Mouse (Mus musculus) embryonic facial prominence, embryonic 14.5 days (tissue): ENCODE results near the gene Sdcbp2. TPM values are rescaled to one million over a fixed set of nuclear protein-coding genes. Genes with fewer than 3 reads are reported as not detected.

Source experiments
- ATAC-seq: fragments of 200-750 bp; cut with Nextera tagmentation; 2 replicates; pipeline ENCODE4 v1.8.0; 2017; ENCODE audit warnings: low read depth, moderate number of reproducible peaks, moderate TSS enrichment
- DNase-seq: peaks from one replicate; pipeline ENCODE4 v3.0.0-alpha.2; 2015; ENCODE audit warnings: low spot score
- H3K27ac ChIP-seq: fragments of 300-500 bp; sonication (generic); replicated peaks from 2 replicates; pipeline ENCODE4 v1.5.1; 2014; ENCODE audit warnings: low read depth, mild to moderate bottlenecking, low read length, moderate library complexity
- H3K27me3 ChIP-seq: fragments of 300-500 bp; sonication (generic); replicated peaks from 2 replicates; pipeline ENCODE4 v1.6.1; 2014; ENCODE audit warnings: low read length; ENCODE audit not compliant: control insufficient read depth, insufficient read depth
- H3K36me3 ChIP-seq: fragments of 300-500 bp; sonication (generic); 2 replicates; pipeline ENCODE4 v1.6.1; 2014; ENCODE audit warnings: low read length, mixed read lengths; ENCODE audit not compliant: control insufficient read depth, insufficient read depth
- H3K4me1 ChIP-seq: fragments of 300-500 bp; sonication (generic); 2 replicates; pipeline ENCODE4 v1.6.1; 2014; ENCODE audit warnings: antibody characterized with exemption, low read length; ENCODE audit not compliant: control insufficient read depth, insufficient read depth
- H3K4me2 ChIP-seq: fragments of 300-500 bp; sonication (generic); 2 replicates; pipeline ENCODE4 v1.6.1; 2014; ENCODE audit warnings: low read depth, mild to moderate bottlenecking, low read length, moderate library complexity, mixed read lengths
- H3K4me3 ChIP-seq: fragments of 300-500 bp; sonication (generic); 2 replicates; pipeline ENCODE4 v1.5.1; 2014; ENCODE audit warnings: low read depth, mild to moderate bottlenecking, low read length
- H3K9ac ChIP-seq: fragments of 300-500 bp; sonication (generic); 2 replicates; pipeline ENCODE4 v1.6.1; 2014; ENCODE audit warnings: low read depth, mild to moderate bottlenecking, low read length, moderate library complexity, mixed read lengths
- H3K9me3 ChIP-seq: fragments of 300-500 bp; sonication (generic); 2 replicates; pipeline ENCODE4 v1.6.1; 2016; ENCODE audit warnings: low read length; ENCODE audit not compliant: control insufficient read depth
- WGBS: fragments of 180-500 bp; shearing (Covaris S2); extraction: QIAGEN DNeasy Blood & Tissue Kit; methylation state at CpG from one replicate; pipeline ENCODE4 v1.1.7; 2014; 5-methylcytosine and 5-hydroxymethylcytosine counted together
- polyA plus RNA-seq: library from polyadenylated mRNA; unstranded; fragments of >200 nt; fragmentation: Nextera tagmentation; extraction: Ambion mirVana; gene quantifications from 2 replicates; pipeline ENCODE4 v1.2.1, GENCODE M21; 2014

Gene Sdcbp2
- polyA plus RNA-seq, 1 experiment from 2014 or later: 1.5 TPM

GRCm38 (mm10) chr2:151562930-151563921 is 9.2 kb upstream of the Sdcbp2 start:
- DNase-seq (no peak), ATAC-seq (0 out of 2 replicates have a peak, but pooled peaks have one; percentile 45)
- Histone ChIP-seq H3K27me3 (no peaks in the 10 kb centered on the region), H3K36me3 (peaks cover 59% of the 10 kb centered on the region), H3K4me3 (no peak overlapping the region), H3K9me3 (no peaks in the 10 kb centered on the region), H3K9ac (no peak overlapping the region), H3K4me2 (no peak overlapping the region), H3K27ac (no peak overlapping the region), H3K4me1 (no peaks in the 10 kb centered on the region)
- 82% methylated on average over 7 of the region's 7 CpGs for WGBS

DNA sequence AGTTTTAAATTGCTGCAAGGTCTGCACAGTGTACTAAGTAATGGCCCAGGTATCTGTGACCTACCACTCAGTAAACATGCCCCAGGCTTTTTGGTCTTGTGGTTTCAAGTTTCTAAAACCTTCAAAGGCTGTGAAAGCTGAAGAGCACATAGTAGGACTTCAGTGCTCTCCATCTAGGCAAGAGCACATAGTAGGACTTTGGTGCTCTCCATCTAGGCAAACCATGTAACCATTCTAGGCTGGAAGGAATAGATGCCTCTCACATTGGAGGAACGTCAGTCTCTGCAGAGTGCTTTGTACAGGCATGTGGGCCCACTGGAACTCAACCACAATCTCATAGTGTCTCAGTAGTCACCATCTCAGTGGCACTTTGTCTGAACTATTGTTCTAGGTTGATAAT is 8.4 kb upstream of the Sdcbp2 start:
- Histone ChIP-seq H3K27me3 (no peaks in the 10 kb centered on the region), H3K4me1 (no peaks in the 10 kb centered on the region), H3K9ac (no peak overlapping the region), H3K36me3 (peaks cover 51% of the 10 kb centered on the region), H3K9me3 (no peaks in the 10 kb centered on the region), H3K4me2 (no peak overlapping the region), H3K4me3 (no peak overlapping the region), H3K27ac (no peak overlapping the region)
- ATAC-seq (no peak), DNase-seq (no peak)
- 89% methylated on average over 1 of the region's 1 CpGs for WGBS

DNA sequence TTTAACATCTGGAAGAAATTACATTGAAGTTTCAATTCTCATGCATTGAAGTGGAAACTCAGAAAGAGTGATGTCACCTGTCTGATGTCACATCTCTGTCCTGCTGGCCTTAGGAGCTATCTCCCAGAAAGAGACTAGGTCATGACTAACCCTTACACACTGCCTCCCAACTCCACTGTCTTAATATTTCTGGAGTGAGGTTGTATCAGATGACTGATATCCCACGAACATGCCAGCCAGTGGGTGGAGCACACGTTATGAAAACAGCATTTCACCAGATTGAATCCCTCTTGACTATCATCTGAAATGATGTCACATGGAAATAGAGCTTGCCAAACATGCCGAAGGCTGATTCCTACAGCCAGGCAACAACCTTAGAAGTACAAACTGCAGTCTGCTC is 7.4 kb upstream of the Sdcbp2 start:
- WGBS: 51% methylated on average over 3 of the region's 3 CpGs
- DNase-seq: no peak
- no peak for ATAC-seq

DNA sequence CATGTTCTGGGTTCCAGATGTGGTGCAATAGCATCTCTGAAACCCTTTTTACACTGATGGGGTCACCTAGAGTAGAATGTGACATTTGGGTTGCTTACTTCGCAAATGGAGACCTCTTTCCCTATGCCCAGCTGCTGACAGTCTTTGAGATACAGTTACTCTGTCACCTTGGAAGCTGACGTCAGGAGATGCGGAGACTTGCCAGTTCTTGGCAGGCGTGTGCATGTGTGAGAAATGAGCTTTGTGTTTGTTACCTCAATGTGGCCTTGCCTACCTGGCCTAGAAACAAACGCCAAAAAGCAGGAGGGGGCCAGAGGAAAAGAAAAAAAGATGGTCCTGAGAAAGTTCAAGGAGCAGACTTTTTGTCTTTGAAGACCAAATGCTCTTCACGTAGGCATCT is 5.6 kb upstream of the Sdcbp2 start:
- H3K4me3 ChIP-seq: no peak overlapping the region
- no peak overlapping the region for H3K4me2 ChIP-seq
- WGBS: 72% methylated on average over 6 of the region's 6 CpGs
- no peak for ATAC-seq
- H3K9me3 ChIP-seq: no peaks in the 10 kb centered on the region
- no peaks in the 10 kb centered on the region for H3K4me1 ChIP-seq
- H3K27ac ChIP-seq: no peak overlapping the region
- H3K27me3 ChIP-seq: no peaks in the 10 kb centered on the region
- peaks cover 23% of the 10 kb centered on the region for H3K36me3 ChIP-seq
- no peak overlapping the region for H3K9ac ChIP-seq
- DNase-seq: no peak

More for the DNA sequence above, 7.4 kb upstream of the Sdcbp2 start:
- H3K36me3 ChIP-seq: peaks cover 42% of the 10 kb centered on the region
- H3K9ac ChIP-seq: no peak overlapping the region
- H3K27ac ChIP-seq: no peak overlapping the region
- H3K4me3 ChIP-seq: no peak overlapping the region
- no peak overlapping the region for H3K4me2 ChIP-seq
- no peaks in the 10 kb centered on the region for H3K9me3 ChIP-seq
- H3K27me3 ChIP-seq: no peaks in the 10 kb centered on the region
- no peaks in the 10 kb centered on the region for H3K4me1 ChIP-seq

GRCm38 (mm10) chr2:151569452-151569851 is 3.0 kb upstream of the Sdcbp2 start:
- no peak for ATAC-seq
- WGBS: 76% methylated on average over 2 of the region's 2 CpGs
- H3K27me3 ChIP-seq: no peaks in the 10 kb centered on the region
- no peak overlapping the region for H3K9ac ChIP-seq
- H3K4me3 ChIP-seq: no peak overlapping the region
- no peak for DNase-seq
- no peaks in the 10 kb centered on the region for H3K9me3 ChIP-seq
- H3K4me1 ChIP-seq: no peaks in the 10 kb centered on the region
- no peak overlapping the region for H3K27ac ChIP-seq
- H3K4me2 ChIP-seq: no peak overlapping the region
- peaks cover 2% of the 10 kb centered on the region; the same call in 1 of the 2 replicates for H3K36me3 ChIP-seq

GRCm38 (mm10) chr2:151573667-151574066 is 1.2 kb downstream of the Sdcbp2 start:
- H3K9me3 ChIP-seq: no peaks in the 10 kb centered on the region
- H3K27ac ChIP-seq: no peak overlapping the region
- no peak overlapping the region for H3K9ac ChIP-seq
- WGBS: 75% methylated on average over 3 of the region's 3 CpGs
- no peaks in the 10 kb centered on the region for H3K4me1 ChIP-seq
- ATAC-seq: no peak
- no peak overlapping the region for H3K4me3 ChIP-seq
- H3K27me3 ChIP-seq: no peaks in the 10 kb centered on the region
- H3K36me3 ChIP-seq: no peaks in the 10 kb centered on the region
- no peak overlapping the region for H3K4me2 ChIP-seq
- no peak for DNase-seq

GRCm38 (mm10) chr2:151574607-151575006 is 2.2 kb downstream of the Sdcbp2 start:
- Histone ChIP-seq H3K36me3 (no peaks in the 10 kb centered on the region), H3K27me3 (no peaks in the 10 kb centered on the region), H3K9ac (no peak overlapping the region), H3K4me3 (no peak overlapping the region), H3K4me1 (no peaks in the 10 kb centered on the region), H3K4me2 (no peak overlapping the region), H3K9me3 (no peaks in the 10 kb centered on the region), H3K27ac (no peak overlapping the region)
- no peak for DNase-seq
- 66% methylated on average over 5 of the region's 5 CpGs for WGBS
- ATAC-seq: no peak

- 16% methylated on average over 7 of the region's 7 CpGs for WGBS
- H3K4me3 ChIP-seq: peak overlapping the region; percentile 48
These were observed 2.8 kb downstream of the Sdcbp2 start for GRCm38 (mm10) chr2:151575119-151575698.

More at GRCm38 (mm10) chr2:151575119-151575698, 2.8 kb downstream of the Sdcbp2 start:
- Histone ChIP-seq H3K36me3 (no peaks in the 10 kb centered on the region), H3K4me1 (no peaks in the 10 kb centered on the region), H3K9ac (peak overlapping the region; percentile 63), H3K9me3 (no peaks in the 10 kb centered on the region), H3K27ac (peak overlapping the region; percentile 60; the same call in 1 of the 2 replicates), H3K27me3 (no peaks in the 10 kb centered on the region), H3K4me2 (peak overlapping the region; percentile 71)
- ATAC-seq (no peak), DNase-seq (peak; percentile 72)
